Mouse (Mus musculus) hindbrain, embryonic 10.5 days (tissue): ENCODE measurements around the gene Slc4a1. TPM values are rescaled to one million over a fixed set of nuclear protein-coding genes. Genes with fewer than 3 reads are reported as not detected.

ENCODE experiments used
- DNase-seq: peaks from one replicate; pipeline ENCODE4 v3.0.0-alpha.2; 2017; ENCODE audit warnings: low spot score
- H3K27ac ChIP-seq: fragments of 300-500 bp; sonication (generic); 2 replicates; pipeline ENCODE4 v1.5.1; 2016; ENCODE audit warnings: mild to moderate bottlenecking, moderate library complexity
- H3K27me3 ChIP-seq: fragments of 300-500 bp; sonication (generic); 2 replicates; pipeline ENCODE4 v1.6.1; 2016; ENCODE audit warnings: mild to moderate bottlenecking; ENCODE audit not compliant: poor library complexity, insufficient read depth, severe bottlenecking
- H3K36me3 ChIP-seq: fragments of 300-500 bp; sonication (generic); 2 replicates; pipeline ENCODE4 v1.6.1; 2016; ENCODE audit warnings: mild to moderate bottlenecking, moderate library complexity
- H3K4me1 ChIP-seq: fragments of 300-500 bp; sonication (generic); replicated peaks from 2 replicates; pipeline ENCODE4 v1.6.1; 2016; ENCODE audit warnings: mild to moderate bottlenecking
- H3K4me3 ChIP-seq: fragments of 300-500 bp; sonication (generic); 2 replicates; pipeline ENCODE4 v1.5.1; 2016; ENCODE audit warnings: mild to moderate bottlenecking, moderate library complexity
- H3K9me3 ChIP-seq: fragments of 300-500 bp; sonication (generic); 2 replicates; pipeline ENCODE4 v1.6.1; 2016; ENCODE audit warnings: mild to moderate bottlenecking, moderate library complexity
- WGBS: fragments of 180-500 bp; shearing (Covaris S2); methylation state at CpG from one replicate; pipeline ENCODE4 v1.1.7; 2016; 5-methylcytosine and 5-hydroxymethylcytosine counted together
- polyA plus RNA-seq: library from polyadenylated mRNA; unstranded; fragments of >200 nt; fragmentation: Nextera tagmentation; extraction: Ambion mirVana; gene quantifications from 2 replicates; pipeline ENCODE4 v1.2.1, GENCODE M21; 2016

Gene Slc4a1
- polyA plus RNA-seq, 1 experiment from 2014 or later: 38.0 TPM

DNA sequence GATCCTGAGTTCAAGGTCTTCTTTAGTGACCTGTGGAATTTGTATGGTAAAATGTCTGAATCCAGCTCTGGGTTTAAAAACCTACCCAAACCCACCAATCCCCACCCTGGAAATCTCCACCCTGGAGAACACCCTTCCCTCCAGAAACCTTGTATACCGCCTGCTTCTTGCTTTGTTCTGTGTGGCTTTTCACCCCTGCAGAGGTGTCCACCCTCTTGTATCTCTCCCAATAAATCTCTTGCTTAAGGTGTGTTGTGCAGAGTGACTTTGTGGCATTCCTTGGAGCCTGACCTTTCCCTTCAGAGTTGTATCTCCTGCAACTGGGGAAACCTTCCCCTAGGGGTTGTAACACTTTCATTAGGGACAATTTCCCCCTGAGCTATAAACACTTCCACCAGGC, 28.1 kb downstream of the Slc4a1 start:
- no peaks in the 10 kb centered on the region for H3K36me3 ChIP-seq
- no peaks in the 10 kb centered on the region for H3K27me3 ChIP-seq
- H3K4me3 ChIP-seq: no peak overlapping the region
- H3K9me3 ChIP-seq: no peaks in the 10 kb centered on the region
- 79% methylated on average over 1 of the region's 1 CpGs for WGBS
- DNase-seq: no peak
- no peak overlapping the region for H3K27ac ChIP-seq
- H3K4me1 ChIP-seq: peaks cover 10% of the 10 kb centered on the region

DNA sequence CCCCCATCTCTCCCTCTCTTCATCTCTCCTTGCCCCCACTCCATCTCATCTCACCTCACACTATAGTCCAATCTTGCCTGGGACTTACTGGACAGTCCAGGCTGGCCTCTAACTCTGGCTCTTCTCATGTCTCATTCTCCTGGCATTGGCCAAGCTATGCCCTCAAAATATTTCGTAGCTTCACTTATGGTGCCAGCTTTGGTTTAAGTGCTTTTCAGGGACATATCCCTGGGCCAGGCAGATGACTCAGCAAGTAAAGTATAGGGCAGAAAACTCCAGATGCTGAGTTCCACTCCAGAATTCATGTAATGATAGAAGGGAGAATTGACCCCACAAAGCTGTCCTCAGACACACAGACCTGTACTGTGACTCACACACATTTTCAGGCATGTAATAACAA, 29.8 kb downstream of the Slc4a1 start:
- DNase-seq: no peak
- H3K4me3 ChIP-seq: no peak overlapping the region
- H3K27me3 ChIP-seq: no peaks in the 10 kb centered on the region
- H3K4me1 ChIP-seq: peaks cover 4% of the 10 kb centered on the region; the same call in 1 of the 2 replicates
- H3K9me3 ChIP-seq: no peaks in the 10 kb centered on the region
- H3K36me3 ChIP-seq: no peaks in the 10 kb centered on the region
- H3K27ac ChIP-seq: no peak overlapping the region
- WGBS: 85% methylated on average over 1 of the region's 1 CpGs

DNA sequence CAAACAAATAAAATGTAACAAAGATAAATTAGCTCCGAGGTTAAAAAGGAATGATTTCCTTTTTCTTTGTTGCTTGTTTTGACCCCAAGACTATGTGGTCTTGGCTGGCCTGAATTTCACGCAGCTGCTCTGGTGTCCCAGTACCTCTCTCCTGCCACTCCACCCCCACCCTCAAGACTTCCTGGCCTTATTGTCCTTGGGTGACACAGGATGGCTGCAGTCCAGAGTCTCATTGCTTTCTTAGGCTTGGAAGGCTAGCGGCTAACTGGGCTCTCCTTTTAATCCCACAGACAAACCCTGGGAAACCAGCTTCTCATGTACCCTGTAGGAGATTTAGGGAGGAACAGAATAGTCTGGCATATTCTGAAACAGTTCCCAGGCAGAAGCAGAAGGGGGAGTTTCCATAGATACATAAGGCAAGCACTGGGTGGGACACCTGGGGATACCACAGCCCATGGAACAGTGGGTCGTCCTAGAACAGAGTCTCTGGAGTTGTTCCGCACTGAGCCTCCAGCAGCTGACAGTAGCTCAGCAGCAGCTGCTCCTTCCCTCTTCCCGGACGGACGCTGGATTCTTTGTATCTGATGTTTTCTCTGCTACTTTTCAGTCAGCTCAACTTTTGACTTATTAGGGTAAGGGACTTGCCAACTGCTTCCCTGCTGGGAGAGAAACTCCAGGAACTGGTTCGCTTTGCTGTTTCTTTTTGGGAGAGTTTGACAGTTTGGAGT, 30.9 kb downstream of the Slc4a1 start:
- H3K4me3 ChIP-seq: no peak overlapping the region
- DNase-seq: no peak

DNA sequence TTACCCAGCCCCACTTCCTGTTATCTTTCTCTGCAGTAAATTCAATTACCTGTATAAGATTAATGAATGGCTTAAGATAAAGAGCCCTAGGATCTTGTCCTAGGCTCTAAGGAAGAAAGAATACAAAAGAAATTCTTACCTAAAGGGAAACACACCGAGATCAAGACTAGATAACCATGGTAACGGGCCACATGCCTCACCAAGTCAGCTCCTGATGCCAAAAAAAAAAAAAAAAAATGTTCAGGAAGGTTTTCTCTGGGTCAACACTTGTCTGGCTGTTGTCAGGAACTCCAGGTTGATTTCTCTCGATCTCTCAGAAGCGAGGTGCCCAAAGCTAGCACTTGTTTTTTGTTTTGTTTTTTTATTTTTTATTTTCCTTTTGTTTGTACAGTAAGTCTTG, 32.0 kb downstream of the Slc4a1 start:
- 76% methylated on average over 4 of the region's 4 CpGs for WGBS
- Histone ChIP-seq H3K27me3 (no peaks in the 10 kb centered on the region), H3K4me1 (peaks cover 4% of the 10 kb centered on the region; the same call in 1 of the 2 replicates), H3K4me3 (no peak overlapping the region), H3K27ac (no peak overlapping the region), H3K36me3 (no peaks in the 10 kb centered on the region), H3K9me3 (no peaks in the 10 kb centered on the region)
- DNase-seq: no peak

More for the DNA sequence above, 30.9 kb downstream of the Slc4a1 start:
- no peaks in the 10 kb centered on the region for H3K36me3 ChIP-seq
- no peak overlapping the region for H3K27ac ChIP-seq
- 41% methylated on average over 9 of the region's 9 CpGs for WGBS
- no peaks in the 10 kb centered on the region for H3K9me3 ChIP-seq
- H3K27me3 ChIP-seq: no peaks in the 10 kb centered on the region
- peaks cover 4% of the 10 kb centered on the region; the same call in 1 of the 2 replicates for H3K4me1 ChIP-seq

DNA sequence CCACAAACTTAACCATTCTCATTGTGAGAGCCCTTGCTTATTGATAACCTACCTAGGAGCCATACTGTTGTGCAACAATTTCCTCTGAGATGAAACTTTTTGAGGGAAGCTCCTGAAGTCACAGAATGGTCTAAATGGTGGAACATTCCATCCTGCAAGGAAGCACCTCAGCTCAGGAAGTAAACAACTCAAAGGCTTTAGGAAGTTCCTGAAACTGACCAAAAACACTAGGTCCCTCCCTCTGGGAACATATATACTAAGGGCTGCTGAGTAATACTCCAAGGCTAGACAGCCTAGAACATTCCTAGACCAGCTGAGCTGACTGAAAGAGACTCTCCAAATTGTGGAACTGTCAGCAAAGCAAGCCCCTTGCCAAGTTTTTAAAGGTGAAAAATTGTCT, 32.9 kb downstream of the Slc4a1 start:
- Histone ChIP-seq H3K4me3 (no peak overlapping the region), H3K36me3 (no peaks in the 10 kb centered on the region), H3K9me3 (no peaks in the 10 kb centered on the region), H3K27ac (no peak overlapping the region), H3K27me3 (no peaks in the 10 kb centered on the region), H3K4me1 (peaks cover 4% of the 10 kb centered on the region; the same call in 1 of the 2 replicates)
- DNase-seq: no peak

DNA sequence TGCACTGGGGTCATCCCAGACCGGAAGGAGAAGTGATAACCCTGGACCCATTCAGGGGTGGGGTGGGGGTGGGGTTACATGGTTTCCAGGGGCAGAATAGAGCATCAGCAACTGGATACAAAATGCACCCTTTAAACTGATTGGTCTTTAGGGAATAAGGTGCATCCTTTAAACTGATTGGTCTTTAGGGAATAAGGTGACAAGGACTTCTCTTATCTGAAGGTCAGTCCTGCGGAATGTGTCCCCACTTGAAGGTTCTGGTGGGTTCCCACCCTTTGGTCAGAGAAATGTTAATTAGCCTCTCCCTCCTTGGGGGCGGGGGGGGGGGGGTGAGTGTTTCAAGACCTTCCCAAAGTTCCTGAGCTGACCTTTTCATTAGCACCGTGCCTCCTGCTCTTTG, 34.2 kb downstream of the Slc4a1 start:
- H3K9me3 ChIP-seq: no peaks in the 10 kb centered on the region
- 52% methylated on average over 4 of the region's 4 CpGs for WGBS

DNA sequence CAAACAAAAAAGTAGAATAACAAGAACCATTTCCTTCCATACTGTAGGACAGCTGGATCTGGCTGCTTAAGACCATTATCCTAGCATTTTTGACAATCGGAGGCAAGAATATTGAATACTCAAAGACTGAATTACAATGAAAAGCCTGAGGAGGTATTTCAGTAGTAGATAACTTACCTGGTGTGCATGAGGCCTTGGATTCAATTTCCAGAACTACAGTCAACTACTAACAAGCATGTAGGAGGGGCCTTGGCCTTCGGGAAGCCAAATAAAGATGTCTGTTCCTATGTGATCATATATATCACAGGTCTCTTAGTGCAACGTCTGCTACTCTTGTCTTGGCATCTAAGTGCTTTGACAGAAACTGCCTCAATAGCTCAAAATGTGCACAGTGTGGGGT, 36.0 kb downstream of the Slc4a1 start:
- Histone ChIP-seq H3K27ac (no peak overlapping the region), H3K27me3 (no peaks in the 10 kb centered on the region), H3K4me1 (peaks cover 2% of the 10 kb centered on the region; the same call in 1 of the 2 replicates), H3K9me3 (no peaks in the 10 kb centered on the region), H3K4me3 (no peak overlapping the region), H3K36me3 (no peaks in the 10 kb centered on the region)
- 82% methylated on average over 3 of the region's 3 CpGs for WGBS
- no peak for DNase-seq

More for the DNA sequence above, 34.2 kb downstream of the Slc4a1 start:
- no peaks in the 10 kb centered on the region for H3K27me3 ChIP-seq
- no peaks in the 10 kb centered on the region for H3K36me3 ChIP-seq
- no peak overlapping the region for H3K4me3 ChIP-seq
- H3K27ac ChIP-seq: no peak overlapping the region
- peaks cover 4% of the 10 kb centered on the region; the same call in 1 of the 2 replicates for H3K4me1 ChIP-seq
- no peak for DNase-seq

DNA sequence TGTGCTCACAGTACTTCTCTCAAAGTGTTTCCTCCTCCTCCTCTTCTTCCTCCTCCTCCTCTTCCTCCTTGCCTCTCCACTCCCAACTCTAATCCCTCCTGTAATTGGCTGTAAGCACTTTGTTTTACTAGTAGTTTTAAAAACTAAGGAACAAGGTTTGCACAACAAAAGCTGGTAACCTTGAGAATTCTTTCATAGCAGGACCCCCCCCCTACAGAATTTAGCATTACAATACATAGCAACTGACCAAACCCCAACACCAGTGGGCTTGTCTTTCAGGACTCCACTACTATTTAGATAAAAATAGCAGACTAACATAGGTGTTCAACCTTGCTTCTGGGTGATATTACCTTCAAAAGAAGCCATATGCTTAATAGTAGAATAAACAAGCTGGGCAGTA, 36.5 kb downstream of the Slc4a1 start:
- no peaks in the 10 kb centered on the region for H3K27me3 ChIP-seq
- H3K27ac ChIP-seq: no peak overlapping the region
- no peaks in the 10 kb centered on the region for H3K4me1 ChIP-seq
- H3K4me3 ChIP-seq: no peak overlapping the region
- H3K36me3 ChIP-seq: no peaks in the 10 kb centered on the region
- H3K9me3 ChIP-seq: no peaks in the 10 kb centered on the region
- no peak for DNase-seq

DNA sequence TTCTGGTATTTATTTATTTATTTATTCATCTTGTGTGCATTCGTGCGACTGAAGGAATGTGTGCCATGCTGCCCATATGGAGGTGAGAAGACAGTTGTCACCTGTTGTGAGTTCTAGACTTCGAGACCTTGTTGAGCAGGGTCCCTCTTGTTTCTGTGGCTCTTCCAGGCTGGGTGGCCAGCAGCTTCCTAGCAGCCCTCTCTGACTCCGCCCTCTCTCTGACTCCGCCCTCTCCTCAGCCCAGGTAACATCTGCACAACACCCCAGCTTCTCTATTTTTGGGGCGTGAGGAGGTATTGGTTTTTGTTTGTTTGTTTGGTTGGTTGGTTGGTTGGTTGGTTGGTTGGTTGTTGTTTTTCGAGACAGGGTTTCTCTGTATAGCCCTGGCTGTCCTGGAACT, 38.2 kb downstream of the Slc4a1 start:
- Histone ChIP-seq H3K4me1 (no peaks in the 10 kb centered on the region), H3K9me3 (no peaks in the 10 kb centered on the region), H3K27me3 (no peaks in the 10 kb centered on the region), H3K36me3 (no peaks in the 10 kb centered on the region), H3K4me3 (no peak overlapping the region), H3K27ac (no peak overlapping the region)
- WGBS: 85% methylated on average over 7 of the region's 7 CpGs
- DNase-seq: no peak

DNA sequence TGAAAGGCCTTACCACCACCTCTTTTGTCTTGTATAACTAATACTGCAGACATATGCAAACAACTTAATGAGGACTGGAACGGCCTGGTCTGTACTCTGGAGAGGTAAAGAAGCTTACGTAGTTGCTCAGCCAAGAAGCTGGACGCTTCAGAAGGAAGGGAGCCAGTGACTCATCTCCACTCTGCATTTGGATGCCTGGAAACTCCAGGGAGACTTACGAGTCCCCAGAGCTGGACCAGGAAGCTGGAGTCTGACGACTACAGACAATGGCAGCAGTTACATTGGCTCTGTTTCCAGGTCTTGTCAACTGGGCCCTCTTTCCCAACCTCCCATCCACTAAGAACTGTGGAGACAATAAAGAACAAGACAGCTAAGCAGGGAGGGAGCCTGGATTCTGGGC, 38.8 kb downstream of the Slc4a1 start:
- Histone ChIP-seq H3K36me3 (no peaks in the 10 kb centered on the region), H3K9me3 (no peaks in the 10 kb centered on the region), H3K27me3 (no peaks in the 10 kb centered on the region), H3K27ac (no peak overlapping the region), H3K4me1 (no peaks in the 10 kb centered on the region), H3K4me3 (no peak overlapping the region)
- no peak for DNase-seq
- 78% methylated on average over 5 of the region's 5 CpGs for WGBS

DNA sequence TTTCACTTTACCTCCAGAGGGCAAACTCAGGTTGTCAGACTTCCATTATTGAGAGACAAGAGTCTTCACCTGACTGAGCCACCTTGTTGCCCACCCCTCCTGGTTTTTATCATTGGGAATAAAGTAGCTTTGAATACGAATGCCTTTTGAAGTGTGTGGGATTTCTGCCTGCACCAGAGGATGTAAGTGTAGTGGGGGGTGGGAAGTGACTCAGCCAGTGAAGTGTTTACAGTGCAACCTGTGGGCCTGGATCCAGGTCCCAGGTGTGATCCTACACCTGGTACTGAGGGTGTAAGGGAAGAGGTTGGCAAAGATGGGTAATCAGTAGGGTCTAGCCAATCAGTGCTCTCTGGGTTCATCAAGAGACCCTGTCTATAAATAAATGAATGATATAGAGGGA, 42.5 kb downstream of the Slc4a1 start:
- H3K4me1 ChIP-seq: peaks cover 16% of the 10 kb centered on the region
- no peak for DNase-seq
- no peaks in the 10 kb centered on the region for H3K36me3 ChIP-seq
- no peaks in the 10 kb centered on the region; the same call in 1 of the 2 replicates for H3K27me3 ChIP-seq
- no peak overlapping the region for H3K27ac ChIP-seq
- H3K9me3 ChIP-seq: no peaks in the 10 kb centered on the region
- H3K4me3 ChIP-seq: no peak overlapping the region
- WGBS: 83% methylated on average over 1 of the region's 1 CpGs

DNA sequence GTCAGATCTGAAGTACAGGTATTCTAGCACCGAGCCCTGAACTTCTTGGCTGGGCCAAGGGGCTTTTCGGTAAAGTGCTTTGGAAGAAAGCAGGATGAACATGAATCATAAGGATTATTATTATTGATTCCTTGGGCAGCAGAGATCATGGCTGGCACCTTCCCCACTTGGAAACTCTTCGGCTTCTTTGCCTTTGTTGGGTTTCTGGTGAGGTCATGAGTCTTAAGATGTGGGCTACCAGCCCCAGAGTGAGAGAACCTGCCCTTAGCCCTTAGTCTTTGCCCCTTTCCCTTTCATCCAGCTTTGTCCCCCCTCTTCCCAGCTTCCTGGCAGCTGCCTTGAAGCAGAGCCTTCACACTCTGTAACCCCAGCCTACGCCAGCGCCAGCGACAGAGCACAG, 44.1 kb downstream of the Slc4a1 start:
- DNase-seq: no peak
- Histone ChIP-seq H3K9me3 (no peaks in the 10 kb centered on the region), H3K27ac (no peak overlapping the region), H3K4me1 (peaks cover 19% of the 10 kb centered on the region), H3K36me3 (no peaks in the 10 kb centered on the region), H3K4me3 (0 out of 2 replicates have a peak overlapping the region, but pooled peaks have one; percentile 18), H3K27me3 (no peaks in the 10 kb centered on the region; the same call in 1 of the 2 replicates)
- WGBS: 77% methylated on average over 6 of the region's 6 CpGs

DNA sequence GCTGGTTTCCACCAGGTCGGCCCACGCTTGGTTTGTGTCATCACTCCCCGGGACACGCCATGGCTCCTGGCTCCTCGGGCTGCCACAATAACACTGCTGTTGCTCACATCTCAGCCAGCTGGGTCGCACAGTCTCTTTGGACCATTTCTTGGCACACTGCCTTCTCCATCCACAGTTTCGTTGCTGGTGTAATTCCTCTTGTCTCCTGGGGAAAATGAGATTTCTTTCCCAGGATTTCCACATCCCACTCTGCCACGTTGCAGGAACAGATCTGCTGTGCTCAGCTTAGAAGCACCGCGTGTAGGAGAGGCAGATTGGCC, 45.4 kb downstream of the Slc4a1 start:
- H3K9me3 ChIP-seq: no peaks in the 10 kb centered on the region
- DNase-seq: no peak
- H3K4me1 ChIP-seq: peaks cover 29% of the 10 kb centered on the region
- H3K36me3 ChIP-seq: peaks cover 2% of the 10 kb centered on the region; the same call in 1 of the 2 replicates
- no peaks in the 10 kb centered on the region; the same call in 1 of the 2 replicates for H3K27me3 ChIP-seq
- 25% methylated on average over 10 of the region's 10 CpGs for WGBS
- peak overlapping the region; percentile 100 for H3K27ac ChIP-seq
- H3K4me3 ChIP-seq: peak overlapping the region; percentile 100
